Mouse (Mus musculus): ENCODE measurements around the gene Exoc4.

Exoc4 gene

GRCm38 (mm10) chr6:33310486-33310885 is 61.6 kb downstream of the Exoc4 start:
- no peak for DNase-seq (ENCODE audit: low spot score)

- no peak for DNase-seq (ENCODE audit: low spot score)
Measured at GRCm38 (mm10) chr6:33322849-33323248, 74.0 kb downstream of the Exoc4 start.

- no peak for DNase-seq (ENCODE audit: low spot score)
Measured at GRCm38 (mm10) chr6:33323386-33323785, 74.5 kb downstream of the Exoc4 start.

GRCm38 (mm10) chr6:33328326-33328725 is 79.4 kb downstream of the Exoc4 start:
- DNase-seq (ENCODE audit: low spot score), result no peak

- peak; percentile 20 for DNase-seq (ENCODE audit: low spot score)
Measured at GRCm38 (mm10) chr6:33347088-33347775, 98.3 kb downstream of the Exoc4 start.

GRCm38 (mm10) chr6:33361613-33362012 is 112.7 kb downstream of the Exoc4 start:
- DNase-seq (ENCODE audit: low spot score), result no peak

GRCm38 (mm10) chr6:33380517-33380916 is 131.6 kb downstream of the Exoc4 start:
- no peak for DNase-seq (ENCODE audit: low spot score)

GRCm38 (mm10) chr6:33382176-33382575 is 133.3 kb downstream of the Exoc4 start:
- no peak for DNase-seq (ENCODE audit: low spot score)

- peak; percentile 19 for DNase-seq (ENCODE audit: low spot score)
Measured at GRCm38 (mm10) chr6:33392020-33392419, 143.1 kb downstream of the Exoc4 start.

GRCm38 (mm10) chr6:33399491-33399890 is 150.6 kb downstream of the Exoc4 start:
- DNase-seq (ENCODE audit: low spot score), result no peak

- no peak for DNase-seq (ENCODE audit: low spot score)
Measured at GRCm38 (mm10) chr6:33401161-33401560, 152.3 kb downstream of the Exoc4 start.

GRCm38 (mm10) chr6:33405562-33406275 is 156.8 kb downstream of the Exoc4 start:
- peak; percentile 26 for DNase-seq (ENCODE audit: low spot score)

GRCm38 (mm10) chr6:33409586-33409985 is 160.7 kb downstream of the Exoc4 start:
- peak; percentile 42 for DNase-seq (ENCODE audit: low spot score)

GRCm38 (mm10) chr6:33425007-33425406 is 176.1 kb downstream of the Exoc4 start:
- no peak for DNase-seq (ENCODE audit: low spot score)

- DNase-seq (ENCODE audit: low spot score), result no peak
Measured at GRCm38 (mm10) chr6:33431207-33431787, 182.4 kb downstream of the Exoc4 start.

- no peak for DNase-seq (ENCODE audit: low spot score)
Measured at GRCm38 (mm10) chr6:33440508-33440907, 191.6 kb downstream of the Exoc4 start.

- DNase-seq (ENCODE audit: low spot score), result no peak
Measured at GRCm38 (mm10) chr6:33453810-33454209, 204.9 kb downstream of the Exoc4 start.

GRCm38 (mm10) chr6:33454354-33454753 is 205.5 kb downstream of the Exoc4 start:
- no peak for DNase-seq (ENCODE audit: low spot score)

- DNase-seq (ENCODE audit: low spot score), result no peak
Measured at GRCm38 (mm10) chr6:33455238-33455637, 206.4 kb downstream of the Exoc4 start.

- DNase-seq (ENCODE audit: low spot score), result no peak
Measured at GRCm38 (mm10) chr6:33464862-33465261, 216.0 kb downstream of the Exoc4 start.

GRCm38 (mm10) chr6:33465392-33465791 is 216.5 kb downstream of the Exoc4 start:
- DNase-seq (ENCODE audit: low spot score), result no peak

- DNase-seq (ENCODE audit: low spot score), result no peak
Measured at GRCm38 (mm10) chr6:33466168-33466839, 217.4 kb downstream of the Exoc4 start.

GRCm38 (mm10) chr6:33468480-33468879 is 219.6 kb downstream of the Exoc4 start:
- no peak for DNase-seq (ENCODE audit: low spot score)
